Mouse (Mus musculus) E14TG2a.4 (cell line): ENCODE results near the gene Il6ra.

Source experiments
- CTCF ChIP-seq: conservative IDR thresholded peaks from 2 replicates; pipeline ENCODE4 v1.5.1; 2014; ENCODE audit warnings: low read length
- NANOG ChIP-seq: IDR thresholded peaks from 2 replicates; pipeline ENCODE4 v1.6.1; 2014; ENCODE audit warnings: borderline replicate concordance, low read length, mixed read lengths

DNA sequence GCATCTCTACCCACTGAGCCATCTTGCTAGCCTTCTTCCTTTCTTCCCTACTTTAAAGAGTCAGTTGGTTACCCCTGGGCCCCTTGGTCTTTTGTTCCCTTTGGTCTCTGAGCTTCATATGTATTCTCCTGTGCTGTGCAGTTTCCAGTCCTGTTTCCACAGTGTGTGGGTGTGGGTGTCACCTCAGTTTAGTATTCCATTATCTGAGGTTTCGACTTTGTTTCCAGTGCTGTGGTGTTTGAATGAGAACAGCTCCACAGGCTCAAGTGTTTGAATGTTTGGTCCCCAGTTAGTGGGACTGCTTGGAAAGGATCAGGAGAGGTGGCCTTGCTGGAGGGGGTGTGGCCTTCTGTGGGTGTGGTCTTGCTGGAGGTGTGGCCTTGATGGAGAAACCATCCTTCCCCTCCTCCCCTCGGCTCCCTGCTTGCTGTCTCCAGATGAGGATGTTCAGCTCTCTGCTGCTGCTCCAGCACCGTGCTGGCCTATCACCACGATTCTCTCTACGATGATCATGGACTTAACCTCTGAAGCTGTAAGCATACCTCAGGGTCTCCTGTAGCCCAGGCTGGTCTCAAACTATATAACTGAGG, 20.4 kb downstream of the Il6ra start:
- no peak for TF ChIP-seq CTCF
- TF ChIP-seq NANOG: no peak
